Mouse (Mus musculus) kidney, postnatal 10 days (tissue): ENCODE measurements around the gene Kat2b.
A peak's percentile ranks its signal among the peaks of the same experiment; 100 is the strongest.
"Not testable (repeated sequence)": the region's sequence is repeated elsewhere in the genome, so short reads cannot be mapped to it uniquely, and the experiment has no call there.

ENCODE experiments used
- DNase-seq: peaks from one replicate; pipeline ENCODE4 v3.0.0; 2021; ENCODE audit warnings: mixed read lengths

The Kat2b gene

GRCm38 (mm10) chr17:53566161-53566918, at the start of gene Kat2b:
Kat2b (plus strand) TSS chr17:53566861.
- peak; percentile 61 for DNase-seq

- no peak for DNase-seq
Measured at GRCm38 (mm10) chr17:53519364-53519763, 47.3 kb upstream of the Kat2b start.

DNA sequence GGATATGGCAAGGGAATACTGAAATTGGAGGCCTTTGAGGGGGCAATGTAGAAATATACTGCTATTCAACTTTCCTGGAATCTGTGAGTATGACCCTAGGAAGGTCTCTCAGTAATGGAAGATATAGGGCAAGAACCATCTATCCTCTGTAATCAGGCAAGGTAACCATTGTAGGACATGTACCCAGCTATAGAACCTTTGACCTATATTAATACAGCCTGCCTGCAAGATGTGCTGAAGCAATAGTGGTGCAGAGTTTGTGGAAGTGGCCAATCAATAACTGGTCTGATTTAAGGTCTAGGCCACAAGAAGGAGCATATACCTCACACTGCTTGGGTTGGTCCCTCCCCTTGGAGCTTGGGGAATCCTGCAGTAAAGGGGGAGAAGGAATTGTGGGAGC, 46.2 kb upstream of the Kat2b start:
- no peak for DNase-seq

- no peak for DNase-seq
Measured at GRCm38 (mm10) chr17:53528034-53528433, 38.6 kb upstream of the Kat2b start.

DNA sequence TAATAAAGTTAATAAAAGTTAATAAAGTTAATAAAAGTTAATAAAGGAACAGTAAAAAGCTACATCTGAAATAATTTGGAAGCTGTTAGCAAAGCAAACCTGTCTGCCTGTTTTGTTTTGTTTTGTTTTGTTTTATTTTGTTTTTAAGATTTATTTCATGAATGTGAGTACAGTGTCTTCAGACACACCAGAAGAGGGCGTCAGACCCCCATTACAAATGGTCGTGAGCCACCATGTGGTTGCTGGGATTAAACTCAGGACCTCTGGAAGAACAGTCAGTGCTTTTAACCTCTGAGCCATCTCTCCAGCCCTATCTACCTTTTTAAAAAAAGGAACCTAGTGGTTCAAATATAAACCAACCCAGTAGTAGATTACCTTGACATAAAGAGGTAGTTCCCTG, 35.5 kb upstream of the Kat2b start:
- no peak for DNase-seq

DNA sequence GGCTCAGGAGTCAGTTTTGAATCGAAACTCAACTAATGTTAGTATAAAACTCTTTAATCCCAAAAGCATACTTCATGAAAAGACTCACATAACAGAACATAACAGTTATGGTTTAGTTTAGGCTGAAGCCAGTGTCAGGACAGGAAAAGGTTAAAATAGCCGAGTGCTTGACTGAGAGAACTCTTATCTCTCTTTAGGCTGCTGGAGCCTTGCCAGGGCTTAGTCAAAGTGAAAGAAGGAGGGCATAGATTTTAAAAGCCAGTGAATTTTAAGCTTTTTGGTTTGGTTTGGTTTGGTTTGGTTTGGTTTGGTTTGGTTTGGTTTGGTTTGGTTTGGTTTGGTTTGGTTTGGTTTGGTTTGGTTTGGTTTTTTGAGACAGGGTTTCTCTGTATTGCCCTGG, 34.2 kb upstream of the Kat2b start:
- DNase-seq = peak; percentile 16

DNA sequence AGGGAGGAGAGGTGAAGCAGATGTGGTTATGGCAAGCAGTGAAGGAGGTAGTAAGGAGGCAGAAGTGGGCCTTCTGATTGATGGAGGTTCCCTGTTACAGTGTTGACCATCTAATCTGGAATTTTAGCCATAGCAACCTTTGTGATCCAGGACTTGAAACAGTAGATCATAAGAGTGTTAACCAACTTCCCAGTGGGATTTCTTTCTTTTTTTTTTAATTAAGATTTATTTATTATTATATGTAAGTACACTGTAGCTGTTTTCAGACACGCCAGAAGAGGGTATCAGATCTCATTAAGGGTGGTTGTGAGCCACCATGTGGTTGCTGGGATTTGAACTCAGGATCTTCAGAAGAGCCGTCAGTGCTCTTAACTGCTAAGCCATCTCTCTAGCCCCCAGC, 27.3 kb upstream of the Kat2b start, which contains the start of gene Pp2d1:
Pp2d1 (minus strand) TSS at position 101 of the 400 bp plus-strand sequence.
- not testable (repeated sequence) for DNase-seq

DNA sequence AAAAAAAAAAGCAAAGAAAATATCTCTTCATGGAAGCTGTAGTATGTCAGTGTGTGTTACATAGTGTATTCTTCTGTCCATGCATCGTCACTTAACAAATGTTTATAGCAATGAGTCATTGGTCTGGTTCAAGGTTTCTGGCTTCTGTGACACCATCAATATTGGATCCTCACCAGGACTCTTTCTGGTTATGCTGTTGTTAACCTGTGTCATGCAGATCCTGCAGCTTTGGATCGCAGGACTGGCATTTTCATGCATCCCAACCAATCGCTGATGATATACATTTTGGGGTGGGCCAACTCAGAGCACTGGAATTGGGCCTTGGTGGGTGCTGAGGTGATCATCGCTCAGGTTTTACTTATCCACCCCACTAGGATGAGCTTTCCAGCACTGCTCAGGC, 24.1 kb upstream of the Kat2b start:
- DNase-seq = no peak

GRCm38 (mm10) chr17:53543591-53544324, 22.9 kb upstream of the Kat2b start:
- DNase-seq = peak; percentile 50

DNA sequence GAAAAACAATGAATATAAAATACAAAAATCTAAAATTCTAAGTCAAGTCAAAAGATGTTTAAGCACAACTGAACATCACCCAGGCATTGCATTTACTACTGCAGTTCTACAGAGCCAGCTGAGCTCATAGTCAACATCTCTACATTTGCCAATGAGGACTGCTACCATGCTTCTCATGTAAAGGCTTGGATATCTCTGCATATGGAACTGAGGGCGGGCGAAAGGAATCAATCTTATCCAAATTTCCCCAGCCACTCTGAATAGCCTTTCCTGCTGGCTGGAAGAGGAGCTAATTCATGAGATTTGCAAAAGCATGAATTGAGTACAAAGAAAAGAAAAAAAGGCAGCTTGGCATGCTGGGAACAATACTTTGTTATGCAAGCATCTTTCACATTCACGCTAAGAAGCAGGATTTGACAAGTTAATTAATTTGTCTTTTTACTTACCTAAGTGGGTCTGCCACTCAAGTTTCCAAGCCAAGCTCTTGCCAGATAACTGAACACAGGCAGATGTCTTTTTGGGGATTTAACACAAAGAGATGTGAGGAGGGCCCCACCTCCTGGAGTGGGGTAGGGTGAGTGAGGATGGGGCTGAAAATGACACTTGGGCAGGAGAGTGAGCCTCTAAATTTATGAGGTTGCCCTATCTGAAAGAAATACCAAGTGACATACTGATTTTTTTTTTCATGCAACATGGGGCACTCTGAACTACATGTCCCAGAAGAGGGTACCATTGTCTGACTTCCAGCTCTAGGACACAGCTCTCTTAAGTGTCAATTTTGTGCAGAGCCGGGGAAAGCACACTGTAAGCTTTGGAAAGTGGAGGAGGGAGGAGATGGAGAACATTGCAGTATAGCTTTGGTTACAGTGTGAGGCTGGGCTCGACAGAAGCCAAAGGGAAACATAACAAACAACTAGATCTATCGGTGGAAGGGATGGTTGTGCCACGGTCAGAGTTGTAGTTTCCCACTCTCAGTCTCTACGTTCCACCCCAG, 15.1 kb upstream of the Kat2b start:
- no peak for DNase-seq

DNA sequence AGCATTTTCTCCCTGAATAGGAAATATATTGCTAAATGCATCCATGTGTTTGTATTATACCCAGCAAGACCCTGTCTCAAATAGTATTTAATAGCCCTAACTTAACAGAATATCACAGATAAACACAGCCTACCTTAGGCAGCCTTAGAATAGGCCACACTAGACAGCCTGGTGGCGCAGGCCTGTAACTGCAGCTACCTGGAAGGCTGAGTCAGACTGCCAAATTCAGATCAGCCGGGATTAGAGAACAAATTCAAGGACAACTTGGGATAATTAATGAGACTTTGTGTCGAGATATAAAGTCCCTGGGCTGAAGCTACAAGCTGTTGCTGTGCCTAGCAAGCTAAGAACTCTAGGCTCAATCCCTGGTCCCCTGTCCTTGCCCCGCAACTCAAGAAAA, 12.6 kb upstream of the Kat2b start:
- no peak for DNase-seq

DNA sequence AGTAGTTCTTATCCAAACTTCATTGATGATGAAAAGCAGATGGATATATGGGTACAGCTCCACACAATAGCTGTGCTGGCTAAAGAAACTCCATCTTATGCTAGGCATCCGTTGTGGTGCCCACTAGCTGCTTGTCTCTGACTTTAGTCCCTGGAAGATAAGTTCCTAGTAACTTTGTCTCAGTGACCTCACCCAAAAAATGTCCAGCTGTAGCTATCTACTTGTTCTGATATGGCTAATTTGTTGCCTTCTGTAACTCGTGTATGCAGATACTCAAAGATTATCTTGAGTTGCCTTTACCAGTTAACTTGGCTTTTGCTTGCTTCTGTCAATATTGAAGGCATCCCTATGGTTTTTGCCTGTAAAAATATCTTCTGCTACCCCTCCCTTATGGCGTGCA, 11.8 kb upstream of the Kat2b start:
- no peak for DNase-seq

DNA sequence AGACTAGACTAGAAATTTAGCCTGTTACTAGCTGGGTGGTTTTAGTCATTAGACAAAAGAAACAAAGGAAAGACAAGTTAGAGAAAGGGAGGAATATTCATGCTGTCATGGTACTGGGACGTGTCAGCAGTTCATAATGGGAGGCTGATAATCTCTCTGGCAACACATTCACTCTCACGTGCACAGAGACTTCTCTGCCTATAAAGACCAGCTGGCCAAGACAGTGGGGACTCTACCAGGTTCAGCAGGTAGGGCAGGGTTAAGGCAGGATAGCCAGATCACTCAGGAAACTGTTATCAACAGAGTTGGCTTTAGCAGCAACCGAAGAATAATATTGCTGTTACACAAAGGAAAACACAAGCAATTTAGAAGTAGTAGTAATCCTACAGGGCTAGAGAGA, 9.2 kb upstream of the Kat2b start:
- DNase-seq = no peak

DNA sequence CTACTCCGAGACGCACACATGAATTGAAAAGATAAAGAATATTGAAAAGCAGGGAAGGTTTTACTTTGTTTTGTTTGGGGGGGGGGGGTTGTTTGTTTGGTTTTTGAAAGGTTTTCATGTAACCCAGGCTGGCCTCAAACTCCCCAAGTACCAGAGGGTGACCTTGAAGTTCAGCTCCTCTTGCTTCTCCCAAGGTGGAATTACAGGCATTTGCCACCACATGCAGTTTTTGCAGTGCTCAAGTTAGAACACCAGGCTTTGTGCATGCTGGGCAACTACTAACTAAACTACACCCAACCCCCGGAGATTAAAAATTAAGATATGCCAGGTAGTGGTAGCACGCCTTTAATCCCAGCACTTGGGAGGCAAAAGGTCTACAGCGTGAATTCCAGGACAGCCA, 7.0 kb upstream of the Kat2b start:
- DNase-seq = no peak

GRCm38 (mm10) chr17:53561458-53562029, 5.1 kb upstream of the Kat2b start:
- no peak for DNase-seq

DNA sequence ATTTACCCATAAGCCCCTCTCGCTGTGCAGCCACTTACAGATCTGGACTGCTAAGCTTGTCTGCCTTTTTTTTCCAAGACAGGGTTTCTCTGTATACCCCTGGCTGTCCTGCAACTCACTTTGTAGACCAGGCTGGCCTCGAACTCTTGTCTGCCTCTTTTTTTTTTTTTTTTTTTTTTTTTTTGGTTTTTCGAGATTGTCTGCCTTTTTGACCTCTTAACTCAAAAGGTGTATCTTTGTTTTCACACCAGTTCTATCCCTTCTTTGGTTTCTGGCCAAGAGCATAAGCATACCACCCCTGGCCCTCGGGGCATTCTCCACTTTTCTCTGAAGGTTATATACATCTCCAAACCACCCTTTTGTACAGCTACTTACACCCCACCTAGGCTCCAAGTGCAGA, 1.8 kb upstream of the Kat2b start:
- DNase-seq = no peak

- DNase-seq = peak; percentile 83
Measured at GRCm38 (mm10) chr17:53566919-53567345, 271 bp downstream of the Kat2b start.

GRCm38 (mm10) chr17:53567346-53568101, 863 bp downstream of the Kat2b start:
- peak; percentile 67 for DNase-seq

DNA sequence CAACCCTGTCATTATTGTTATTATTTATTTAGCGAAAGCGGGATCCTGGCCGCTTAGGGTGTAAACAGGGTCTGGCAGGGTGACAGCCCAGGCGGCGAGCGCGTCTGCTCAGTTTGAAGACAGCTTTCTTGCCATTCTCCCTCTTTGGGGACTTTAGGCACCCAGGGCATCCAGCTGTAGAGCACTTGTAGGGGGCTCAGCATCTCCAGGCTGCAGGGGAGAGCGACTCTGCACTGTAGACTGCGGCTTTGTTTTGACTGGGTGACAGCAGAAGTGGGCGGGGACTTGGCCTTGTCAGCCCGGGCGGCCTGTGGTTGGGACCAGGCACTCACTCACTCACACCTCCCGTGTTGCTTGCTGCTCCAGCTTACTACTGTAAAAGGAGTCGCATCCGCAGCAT, 1.5 kb downstream of the Kat2b start:
- DNase-seq = peak; percentile 89

- no peak for DNase-seq
Measured at GRCm38 (mm10) chr17:53568734-53569386, 2.2 kb downstream of the Kat2b start.

- DNase-seq = peak; percentile 90
Measured at GRCm38 (mm10) chr17:53569829-53570228, 3.2 kb downstream of the Kat2b start.
